Mouse (Mus musculus) hindbrain, embryonic 16.5 days (tissue): ENCODE results near the gene Mrpl44. TPM values are rescaled to one million over a fixed set of nuclear protein-coding genes. Genes with fewer than 3 reads are reported as not detected.

ENCODE experiments used
- ATAC-seq: fragments of 200-750 bp; cut with Nextera tagmentation; 2 replicates; pipeline ENCODE4 v1.8.0; 2017; ENCODE audit warnings: moderate TSS enrichment, moderate library complexity
- H3K27ac ChIP-seq: fragments of 300-500 bp; sonication (generic); 2 replicates; pipeline ENCODE4 v1.5.1; 2014; ENCODE audit warnings: low read depth, mild to moderate bottlenecking, control low read depth, low read length, moderate library complexity
- H3K27me3 ChIP-seq: fragments of 300-500 bp; sonication (generic); replicated peaks from 2 replicates; pipeline ENCODE4 v1.6.1; 2014; ENCODE audit warnings: low read length; ENCODE audit not compliant: control insufficient read depth, insufficient read depth
- H3K36me3 ChIP-seq: fragments of 300-500 bp; sonication (generic); 2 replicates; pipeline ENCODE4 v1.6.1; 2014; ENCODE audit warnings: mild to moderate bottlenecking, low read length, moderate library complexity, mixed read lengths; ENCODE audit not compliant: control insufficient read depth, insufficient read depth
- H3K4me1 ChIP-seq: fragments of 300-500 bp; sonication (generic); 2 replicates; pipeline ENCODE4 v1.6.1; 2014; ENCODE audit warnings: low read depth, low read length; ENCODE audit not compliant: control insufficient read depth, insufficient read depth
- H3K4me2 ChIP-seq: fragments of 300-500 bp; sonication (generic); 2 replicates; pipeline ENCODE4 v1.6.1; 2014; ENCODE audit warnings: mild to moderate bottlenecking, low read length, control low read depth, moderate library complexity
- H3K4me3 ChIP-seq: fragments of 300-500 bp; sonication (generic); 2 replicates; pipeline ENCODE4 v1.5.1; 2014; ENCODE audit warnings: mild to moderate bottlenecking, low read length, control low read depth, moderate library complexity
- H3K9ac ChIP-seq: fragments of 300-500 bp; sonication (generic); 2 replicates; pipeline ENCODE4 v1.6.1; 2014; ENCODE audit warnings: low read depth, mild to moderate bottlenecking, control low read depth, low read length, moderate library complexity
- H3K9me3 ChIP-seq: fragments of 300-500 bp; sonication (generic); 2 replicates; pipeline ENCODE4 v1.6.1; 2014; ENCODE audit warnings: mild to moderate bottlenecking, low read length, moderate library complexity; ENCODE audit not compliant: control insufficient read depth
- WGBS: fragments of 180-500 bp; shearing (Covaris S2); extraction: QIAGEN DNeasy Blood & Tissue Kit; methylation state at CpG from one replicate; pipeline ENCODE4 v1.1.7; 2014; 5-methylcytosine and 5-hydroxymethylcytosine counted together
- polyA plus RNA-seq: library from polyadenylated mRNA; unstranded; fragments of >200 nt; fragmentation: Nextera tagmentation; extraction: Ambion mirVana; gene quantifications from 2 replicates; pipeline ENCODE4 v1.2.1, GENCODE M21; 2015

Gene Mrpl44
- 40.2 and 41.2 TPM in 2 replicates for polyA plus RNA-seq

DNA sequence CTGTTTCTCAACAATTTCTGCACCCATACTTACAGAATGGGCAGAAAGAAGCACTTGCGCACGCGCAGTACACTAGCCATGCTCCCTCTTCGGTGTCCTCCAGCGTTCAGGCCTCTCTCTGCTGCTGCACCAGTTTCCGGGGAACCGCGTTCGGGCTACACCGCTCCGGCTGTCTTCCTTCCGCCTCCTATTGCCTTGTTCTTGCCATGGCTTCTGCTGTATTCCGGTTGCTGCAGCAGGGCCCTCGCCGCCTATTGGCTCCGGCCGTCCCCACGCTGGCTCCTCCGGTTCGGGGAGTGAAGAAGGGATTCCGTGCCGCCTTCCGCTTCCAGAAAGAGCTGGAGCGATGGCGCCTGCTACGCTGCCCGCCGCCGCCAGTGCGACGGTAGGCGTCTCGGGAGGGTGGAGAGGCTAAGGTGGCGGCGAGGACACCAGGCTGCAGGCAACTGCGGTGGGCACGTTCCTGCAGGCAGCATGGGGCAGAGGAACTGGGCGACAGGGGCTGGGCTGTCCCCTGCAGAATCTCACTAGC is at the start of gene Mrpl44, which contains the start of gene Wdfy1:
Gene Mrpl44 (plus strand): TSS at position 92 of the 532 bp plus-strand sequence.
Gene Wdfy1 (minus strand): TSS at position 217 of the 532 bp plus-strand sequence.
- WGBS, result 0% methylated on average over 38 of the region's 38 CpGs
- peak within 1 kb of the TSS; percentile 99 for H3K4me3 ChIP-seq
- peak; percentile 100 for ATAC-seq
- peak within 1 kb of the TSS; percentile 90 for H3K27ac ChIP-seq
- no peaks in the 10 kb centered on the region for H3K27me3 ChIP-seq
- H3K4me2 ChIP-seq, result peak within 1 kb of the TSS; percentile 62
- peaks cover 3% of the 10 kb centered on the region; the same call in 1 of the 2 replicates for H3K4me1 ChIP-seq
- H3K9ac ChIP-seq, result peak within 1 kb of the TSS; percentile 96
- H3K9me3 ChIP-seq, result no peaks in the 10 kb centered on the region
- peaks cover 10% of the 10 kb centered on the region for H3K36me3 ChIP-seq

DNA sequence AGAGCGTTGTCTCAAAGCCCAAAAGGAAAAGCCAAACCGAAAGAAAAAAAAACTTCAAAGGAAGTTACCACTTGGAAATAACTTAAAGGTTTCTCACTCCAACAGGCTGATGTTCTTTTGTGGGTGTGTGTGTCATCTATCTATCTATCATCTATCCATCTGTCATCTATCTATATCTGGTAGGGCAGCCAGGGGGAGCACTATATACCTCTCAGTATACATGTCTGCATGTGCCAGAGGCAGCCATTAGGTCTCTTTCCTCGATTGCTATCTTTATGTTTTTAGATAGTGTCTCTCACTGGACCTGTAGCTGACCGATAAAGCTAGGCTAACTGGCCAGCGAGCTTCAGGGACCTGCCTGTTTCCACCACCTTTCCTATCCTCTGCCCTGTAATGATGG is 41.0 kb upstream of the Mrpl44 start:
- Histone ChIP-seq H3K27ac (no peak overlapping the region), H3K9ac (no peak overlapping the region), H3K4me2 (no peak overlapping the region), H3K4me1 (no peaks in the 10 kb centered on the region), H3K36me3 (peaks cover 5% of the 10 kb centered on the region; the same call in 1 of the 2 replicates), H3K27me3 (no peaks in the 10 kb centered on the region), H3K4me3 (no peak overlapping the region), H3K9me3 (no peaks in the 10 kb centered on the region)
- WGBS, result 89% methylated on average over 5 of the region's 5 CpGs
- no peak for ATAC-seq

DNA sequence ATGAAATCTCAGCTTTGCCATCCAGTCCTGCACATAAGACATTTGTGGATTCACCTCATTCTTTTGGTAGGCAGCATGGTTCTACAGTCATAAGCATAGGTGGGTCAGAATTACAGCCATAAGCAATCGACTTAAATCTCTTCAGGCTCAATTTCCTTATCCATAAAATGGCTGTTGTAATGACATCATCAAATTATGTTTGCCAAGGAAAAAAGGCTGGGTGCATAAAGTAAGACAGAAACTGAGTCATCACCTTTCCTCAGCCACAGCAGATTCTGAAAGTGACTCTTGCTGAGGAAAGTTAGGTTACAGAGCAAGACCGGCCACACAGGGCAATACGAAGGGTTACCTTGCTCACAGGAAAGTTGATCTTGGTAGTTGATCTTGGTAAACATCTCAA is 39.4 kb upstream of the Mrpl44 start:
- WGBS, result 96% methylated on average over 3 of the region's 3 CpGs
- ATAC-seq, result no peak
- no peaks in the 10 kb centered on the region for H3K4me1 ChIP-seq

DNA sequence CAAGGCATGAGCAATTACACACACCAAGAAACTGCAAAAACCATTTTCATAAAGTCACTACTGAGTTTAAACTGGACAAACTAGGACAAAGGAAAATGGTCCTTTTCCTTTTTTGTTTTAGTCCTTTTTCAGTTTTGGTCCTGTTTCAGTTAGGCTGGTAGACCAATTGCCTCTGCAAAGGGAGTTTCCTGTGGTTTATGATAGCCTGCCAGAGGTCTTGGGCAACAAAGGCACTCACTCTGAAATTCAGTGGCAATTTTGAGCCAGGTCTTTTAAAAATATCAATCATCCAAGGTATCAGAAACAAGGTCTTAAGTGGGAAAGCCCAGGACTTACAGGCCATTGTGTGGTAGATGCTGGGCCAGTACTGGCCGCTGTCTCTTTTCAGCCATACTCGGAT is 36.1 kb upstream of the Mrpl44 start:
- no peaks in the 10 kb centered on the region for H3K27me3 ChIP-seq
- no peak overlapping the region for H3K4me3 ChIP-seq
- no peaks in the 10 kb centered on the region for H3K9me3 ChIP-seq
- no peaks in the 10 kb centered on the region for H3K4me1 ChIP-seq
- no peak for ATAC-seq
- no peak overlapping the region for H3K4me2 ChIP-seq
- H3K36me3 ChIP-seq, result peaks cover 5% of the 10 kb centered on the region
- no peak overlapping the region for H3K27ac ChIP-seq
- H3K9ac ChIP-seq, result no peak overlapping the region
- 89% methylated on average over 2 of the region's 2 CpGs for WGBS

More for the DNA sequence above, 39.4 kb upstream of the Mrpl44 start:
- Histone ChIP-seq H3K9ac (no peak overlapping the region), H3K27ac (no peak overlapping the region), H3K4me2 (no peak overlapping the region), H3K36me3 (peaks cover 5% of the 10 kb centered on the region; the same call in 1 of the 2 replicates), H3K4me3 (no peak overlapping the region), H3K27me3 (no peaks in the 10 kb centered on the region), H3K9me3 (no peaks in the 10 kb centered on the region)

DNA sequence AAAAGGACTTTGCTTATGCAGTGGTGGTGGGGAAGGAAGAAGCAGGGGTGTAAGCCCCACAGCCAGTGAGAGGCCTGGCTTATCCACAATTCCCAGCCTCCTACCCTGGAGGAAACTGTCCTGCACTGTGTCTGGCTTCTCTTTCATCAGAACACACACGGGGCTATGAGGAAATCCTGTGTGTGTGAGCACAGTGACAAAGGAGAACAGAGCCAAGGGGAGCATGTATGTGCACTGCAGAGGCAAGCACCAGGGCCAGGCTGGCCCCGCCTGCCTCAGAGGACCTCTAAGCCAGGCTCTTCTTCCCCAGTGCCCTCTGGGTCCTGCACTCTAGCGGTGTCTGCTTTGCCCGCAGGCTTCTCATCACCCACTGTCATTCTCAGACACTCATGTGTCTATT is 34.8 kb upstream of the Mrpl44 start:
- no peak overlapping the region for H3K4me3 ChIP-seq
- no peak overlapping the region for H3K9ac ChIP-seq
- no peak overlapping the region for H3K4me2 ChIP-seq
- no peaks in the 10 kb centered on the region for H3K9me3 ChIP-seq
- ATAC-seq, result peak; percentile 40
- H3K27me3 ChIP-seq, result no peaks in the 10 kb centered on the region
- H3K36me3 ChIP-seq, result peaks cover 5% of the 10 kb centered on the region
- WGBS, result 85% methylated on average over 4 of the region's 4 CpGs
- H3K4me1 ChIP-seq, result no peaks in the 10 kb centered on the region
- no peak overlapping the region for H3K27ac ChIP-seq

DNA sequence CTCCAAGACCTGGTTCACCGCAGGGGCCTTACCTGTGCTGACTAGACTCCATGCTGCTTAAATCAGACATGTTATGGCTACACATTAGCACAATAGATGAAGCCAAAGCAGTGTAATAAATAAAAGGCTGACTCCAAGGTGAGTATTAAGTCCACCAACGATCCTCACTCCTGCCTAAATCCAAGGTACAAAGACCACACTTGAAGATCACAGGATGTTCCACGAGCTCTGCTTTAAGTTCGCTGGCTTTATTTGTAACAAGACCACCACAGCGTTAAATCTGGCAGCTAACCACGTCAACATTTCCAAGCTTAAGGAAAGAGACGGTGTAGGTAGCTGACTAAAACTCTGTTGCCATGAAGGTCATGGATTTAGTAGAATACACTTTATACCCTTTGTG is 32.9 kb upstream of the Mrpl44 start:
- no peaks in the 10 kb centered on the region for H3K9me3 ChIP-seq
- no peak overlapping the region for H3K4me3 ChIP-seq
- 94% methylated on average over 7 of the region's 7 CpGs for WGBS
- H3K27me3 ChIP-seq, result no peaks in the 10 kb centered on the region
- no peak overlapping the region for H3K27ac ChIP-seq
- H3K4me1 ChIP-seq, result no peaks in the 10 kb centered on the region
- no peak overlapping the region for H3K9ac ChIP-seq
- ATAC-seq, result no peak
- H3K36me3 ChIP-seq, result peaks cover 5% of the 10 kb centered on the region
- no peak overlapping the region for H3K4me2 ChIP-seq

DNA sequence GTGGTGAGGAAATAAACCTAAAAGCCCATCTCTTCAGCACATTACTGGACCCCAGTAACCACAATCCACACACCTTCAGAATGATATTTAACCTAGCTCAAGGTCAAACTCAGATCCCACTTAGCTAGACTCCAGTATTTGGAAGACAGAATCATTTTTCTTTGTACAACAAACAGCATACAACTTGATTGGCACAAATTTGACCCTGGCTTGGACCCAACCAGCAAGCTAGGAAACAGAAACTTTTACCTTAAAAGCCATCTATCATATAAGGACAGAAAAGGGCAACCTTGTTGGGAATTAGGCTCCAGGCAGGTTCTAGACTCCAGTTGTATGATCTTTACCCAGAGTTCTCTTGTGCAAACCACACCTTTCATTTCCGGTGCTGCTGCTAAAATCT is 32.4 kb upstream of the Mrpl44 start:
- Histone ChIP-seq H3K4me2 (no peak overlapping the region), H3K36me3 (peaks cover 2% of the 10 kb centered on the region; the same call in 1 of the 2 replicates), H3K27me3 (no peaks in the 10 kb centered on the region), H3K27ac (no peak overlapping the region), H3K4me3 (no peak overlapping the region), H3K9ac (no peak overlapping the region), H3K9me3 (no peaks in the 10 kb centered on the region), H3K4me1 (no peaks in the 10 kb centered on the region)
- WGBS, result 97% methylated on average over 1 of the region's 1 CpGs
- no peak for ATAC-seq

DNA sequence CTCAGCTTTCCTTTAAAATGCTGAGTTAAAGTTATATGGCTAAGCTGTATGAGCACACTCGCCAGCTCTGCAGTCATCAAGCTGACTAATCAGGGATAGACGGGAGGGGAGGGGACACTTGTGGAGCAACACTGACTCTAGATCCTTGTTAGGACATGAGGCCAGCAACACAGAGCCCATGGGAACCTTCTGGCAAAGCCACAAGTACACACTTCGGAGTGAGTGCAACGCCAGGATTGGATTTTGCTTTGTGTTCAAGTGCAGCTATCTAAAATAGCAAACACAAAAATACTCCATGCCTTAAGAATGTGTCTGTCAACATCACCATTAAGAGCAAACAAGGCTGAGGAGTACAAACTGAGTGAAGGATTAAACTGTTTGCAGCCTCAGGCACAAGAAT is 29.8 kb upstream of the Mrpl44 start:
- 93% methylated on average over 4 of the region's 4 CpGs for WGBS
- Histone ChIP-seq H3K9me3 (peaks cover 2% of the 10 kb centered on the region; the same call in 1 of the 2 replicates), H3K4me3 (no peak overlapping the region), H3K9ac (no peak overlapping the region), H3K27ac (no peak overlapping the region), H3K4me1 (no peaks in the 10 kb centered on the region), H3K27me3 (no peaks in the 10 kb centered on the region), H3K36me3 (peaks cover 3% of the 10 kb centered on the region; the same call in 1 of the 2 replicates), H3K4me2 (no peak overlapping the region)
- ATAC-seq, result no peak

DNA sequence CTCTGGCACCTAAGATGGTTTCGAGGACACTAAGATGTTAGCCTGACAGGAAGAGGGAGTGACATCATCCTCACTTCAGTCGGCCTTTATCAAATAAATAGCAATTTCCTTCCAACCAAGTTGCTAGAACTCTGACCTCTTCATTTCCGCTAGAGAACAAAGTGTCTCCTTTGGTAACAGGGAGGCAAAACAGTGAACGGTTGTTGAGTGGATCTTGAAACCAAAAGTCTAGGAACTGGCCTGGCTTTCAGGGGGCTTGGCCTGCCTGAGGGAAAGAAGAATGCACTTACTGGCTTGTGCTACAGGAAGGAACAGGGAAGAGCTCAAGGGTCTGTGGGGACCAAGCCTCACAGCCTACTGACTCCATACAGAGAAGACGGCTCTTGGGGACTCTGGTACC is 24.6 kb upstream of the Mrpl44 start:
- H3K9me3 ChIP-seq, result peaks cover 2% of the 10 kb centered on the region; the same call in 1 of the 2 replicates
- H3K9ac ChIP-seq, result no peak overlapping the region
- H3K4me1 ChIP-seq, result no peaks in the 10 kb centered on the region
- no peak for ATAC-seq
- H3K27ac ChIP-seq, result no peak overlapping the region
- 80% methylated on average over 5 of the region's 5 CpGs for WGBS
- H3K4me2 ChIP-seq, result no peak overlapping the region
- no peaks in the 10 kb centered on the region for H3K27me3 ChIP-seq
- H3K4me3 ChIP-seq, result no peak overlapping the region
- H3K36me3 ChIP-seq, result peaks cover 2% of the 10 kb centered on the region; the same call in 1 of the 2 replicates
